Mouse (Mus musculus): Measurements from ENCODE around the gene Hnrnpab. TPM values are rescaled to one million over a fixed set of nuclear protein-coding genes. Genes with fewer than 3 reads are reported as not detected.

Hnrnpab gene
- 127 and 135 TPM in 2 replicates for polyA plus RNA-seq (2012; rRNA removed)

GRCm38 (mm10) chr11:51606447-51607095 lies at the start of gene Hnrnpab:
Gene Hnrnpab, minus strand, starts transcription at chr11:51606847.
- peak; percentile 96 to 99 for DNase-seq (ENCODE audit: extremely low spot score in 1 of 2, low spot score in 1 of 2)

- no peak for DNase-seq (ENCODE audit: extremely low spot score in 1 of 2, low spot score in 1 of 2)
Measured at GRCm38 (mm10) chr11:51654891-51655290, 48.2 kb upstream of the Hnrnpab start.

GRCm38 (mm10) chr11:51653736-51654135 lies 47.1 kb upstream of the Hnrnpab start:
- no peak for DNase-seq (ENCODE audit: extremely low spot score in 1 of 2, low spot score in 1 of 2)

- DNase-seq (ENCODE audit: extremely low spot score in 1 of 2, low spot score in 1 of 2): no peak
Measured at GRCm38 (mm10) chr11:51652889-51653418, 46.3 kb upstream of the Hnrnpab start.

- DNase-seq (ENCODE audit: extremely low spot score in 1 of 2, low spot score in 1 of 2): no peak
Measured at GRCm38 (mm10) chr11:51650691-51651515, 44.3 kb upstream of the Hnrnpab start, which contains the start of the genes N4bp3 and D930048N14Rik. Gene N4bp3, minus strand, starts transcription at chr11:51650842. Gene D930048N14Rik, plus strand, starts transcription at chr11:51650954.

- DNase-seq (ENCODE audit: extremely low spot score in 1 of 2, low spot score in 1 of 2): no peak
Measured at GRCm38 (mm10) chr11:51650261-51650660, 43.6 kb upstream of the Hnrnpab start.

GRCm38 (mm10) chr11:51649889-51650199 lies 43.2 kb upstream of the Hnrnpab start:
- DNase-seq (ENCODE audit: extremely low spot score in 1 of 2, low spot score in 1 of 2): peak in 1 of 2 experiments; percentile 51

GRCm38 (mm10) chr11:51649111-51649888 lies 42.7 kb upstream of the Hnrnpab start:
- no peak for DNase-seq (ENCODE audit: extremely low spot score in 1 of 2, low spot score in 1 of 2)

GRCm38 (mm10) chr11:51648566-51648965 lies 41.9 kb upstream of the Hnrnpab start:
- no peak for DNase-seq (ENCODE audit: extremely low spot score in 1 of 2, low spot score in 1 of 2)

- DNase-seq (ENCODE audit: extremely low spot score in 1 of 2, low spot score in 1 of 2): peak in 1 of 2 experiments; percentile 52
Measured at GRCm38 (mm10) chr11:51646751-51647667, 40.4 kb upstream of the Hnrnpab start.

- no peak for DNase-seq (ENCODE audit: extremely low spot score in 1 of 2, low spot score in 1 of 2)
Measured at GRCm38 (mm10) chr11:51646245-51646644, 39.6 kb upstream of the Hnrnpab start.

- no peak for DNase-seq (ENCODE audit: extremely low spot score in 1 of 2, low spot score in 1 of 2)
Measured at GRCm38 (mm10) chr11:51645293-51645692, 38.6 kb upstream of the Hnrnpab start.

GRCm38 (mm10) chr11:51644217-51644616 lies 37.6 kb upstream of the Hnrnpab start:
- no peak for DNase-seq (ENCODE audit: extremely low spot score in 1 of 2, low spot score in 1 of 2)

- DNase-seq (ENCODE audit: extremely low spot score in 1 of 2, low spot score in 1 of 2): no peak
Measured at GRCm38 (mm10) chr11:51643761-51644160, 37.1 kb upstream of the Hnrnpab start.

- no peak for DNase-seq (ENCODE audit: extremely low spot score in 1 of 2, low spot score in 1 of 2)
Measured at GRCm38 (mm10) chr11:51643202-51643601, 36.6 kb upstream of the Hnrnpab start.

GRCm38 (mm10) chr11:51640748-51641147 lies 34.1 kb upstream of the Hnrnpab start:
- no peak for DNase-seq (ENCODE audit: extremely low spot score in 1 of 2, low spot score in 1 of 2)

- DNase-seq (ENCODE audit: extremely low spot score in 1 of 2, low spot score in 1 of 2): no peak
Measured at GRCm38 (mm10) chr11:51638497-51638896, 31.9 kb upstream of the Hnrnpab start.

GRCm38 (mm10) chr11:51637971-51638414 lies 31.3 kb upstream of the Hnrnpab start:
- DNase-seq (ENCODE audit: extremely low spot score in 1 of 2, low spot score in 1 of 2): no peak

- peak in 1 of 2 experiments; percentile 70 for DNase-seq (ENCODE audit: extremely low spot score in 1 of 2, low spot score in 1 of 2)
Measured at GRCm38 (mm10) chr11:51636323-51636684, 29.7 kb upstream of the Hnrnpab start.
